Mouse (Mus musculus): ENCODE results near the gene Capn9.

Gene Capn9

DNA sequence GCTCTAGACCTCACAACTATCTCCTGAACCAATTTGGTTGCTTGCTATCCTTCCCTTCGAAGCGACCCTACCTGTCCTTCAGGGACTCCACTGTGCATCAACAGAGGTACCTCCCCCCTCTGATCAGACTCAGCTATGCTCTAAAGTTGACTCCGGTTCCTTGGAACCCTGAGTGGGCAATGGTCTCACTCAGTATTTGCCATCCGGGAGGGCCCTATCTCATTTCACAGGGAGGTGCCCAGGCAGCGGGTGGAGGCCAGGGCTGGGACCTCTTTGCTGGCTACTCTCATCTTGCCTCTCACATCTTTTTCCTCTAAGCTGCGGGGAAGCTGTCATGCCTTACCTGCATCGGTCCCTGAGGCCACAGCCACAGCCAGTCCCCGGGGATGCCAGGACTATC, at the start of gene Capn9:
Gene Capn9, plus strand, starts transcription at position 301 of the 400 bp plus-strand sequence.
- no peak for DNase-seq

DNA sequence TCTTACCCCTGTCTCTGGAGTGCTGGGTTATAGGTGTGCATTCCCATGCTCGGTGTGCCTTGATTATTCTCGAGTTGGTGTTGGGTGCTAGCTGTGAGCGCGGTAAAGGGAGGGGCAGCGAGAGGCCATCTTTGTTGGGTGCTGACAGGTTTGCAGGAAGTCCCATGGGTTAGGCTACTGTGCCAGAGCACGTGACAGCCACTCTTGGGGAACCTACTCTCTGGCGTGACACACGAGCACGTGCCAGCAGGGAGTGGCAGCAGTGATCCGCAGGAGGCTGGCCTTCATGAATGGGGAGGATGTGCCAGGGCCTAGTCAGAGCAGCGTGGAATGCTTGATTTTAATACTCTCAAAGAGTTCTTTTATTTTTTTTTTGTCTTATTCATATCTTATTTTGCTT, 49.6 kb upstream of the Capn9 start:
- DNase-seq = no peak

DNA sequence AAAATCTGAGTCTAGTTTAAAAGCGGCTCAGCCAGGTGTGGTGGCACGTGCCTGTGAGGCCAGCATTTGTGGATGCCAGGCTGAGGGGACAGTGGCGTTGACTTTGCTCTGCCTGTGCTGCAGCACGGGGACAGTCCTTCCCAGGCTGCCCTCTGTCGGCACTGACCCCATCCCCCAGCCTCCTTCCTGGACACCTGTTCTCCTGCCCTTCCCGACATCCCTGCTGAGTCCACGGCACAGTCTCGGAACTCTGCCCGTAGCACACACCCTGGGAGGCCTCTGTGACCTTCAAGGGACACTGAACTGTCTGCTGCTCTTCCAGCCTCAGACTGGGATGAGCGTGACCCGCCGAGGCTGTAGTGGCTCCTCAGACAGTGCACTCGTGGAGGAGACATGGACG, 45.8 kb upstream of the Capn9 start:
- DNase-seq = peak; percentile 84 to 89

GRCm38 (mm10) chr8:124530556-124530955, 45.4 kb upstream of the Capn9 start:
- peak; percentile 48 to 60 for DNase-seq

DNA sequence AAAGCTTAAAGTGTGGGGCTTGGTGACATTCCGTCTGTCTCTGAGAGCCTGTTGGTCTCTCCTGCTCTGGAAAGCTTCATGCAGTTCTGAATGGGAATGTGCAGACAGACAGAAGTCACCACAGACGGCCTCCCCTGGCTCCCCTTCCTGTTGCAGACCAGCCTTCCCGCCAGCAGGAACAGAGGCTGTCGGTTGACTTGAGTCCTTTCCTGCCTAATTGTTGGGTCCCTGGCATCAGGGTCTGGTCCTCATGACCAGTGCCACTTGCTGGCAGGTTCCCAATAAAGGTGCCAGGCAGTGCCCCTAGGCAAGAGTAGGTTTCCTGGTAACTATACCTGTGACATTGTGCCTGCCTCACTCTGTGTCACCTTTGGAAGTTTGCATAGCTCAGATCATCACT, 44.9 kb upstream of the Capn9 start:
- DNase-seq = peak in 1 of 2 experiments; percentile 39

DNA sequence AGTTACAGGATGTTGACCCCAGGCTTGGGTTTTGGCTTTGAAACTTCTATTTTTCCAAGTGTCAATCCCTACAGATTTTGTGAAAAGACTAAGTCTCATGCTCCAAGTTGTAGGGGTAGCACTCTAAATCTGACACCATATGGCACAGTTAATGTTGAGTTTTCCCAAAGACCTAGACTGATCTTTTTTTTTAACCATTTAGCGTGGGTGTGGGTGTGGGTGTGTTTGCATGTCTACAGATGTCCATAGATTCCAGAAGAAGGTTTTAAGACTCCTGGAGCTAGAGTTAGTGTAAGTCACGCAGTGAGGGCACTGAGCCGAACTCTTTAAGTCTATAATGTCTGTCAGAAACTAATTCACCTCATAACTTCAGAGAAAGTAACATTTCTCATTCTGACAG, 43.3 kb upstream of the Capn9 start:
- no peak for DNase-seq

DNA sequence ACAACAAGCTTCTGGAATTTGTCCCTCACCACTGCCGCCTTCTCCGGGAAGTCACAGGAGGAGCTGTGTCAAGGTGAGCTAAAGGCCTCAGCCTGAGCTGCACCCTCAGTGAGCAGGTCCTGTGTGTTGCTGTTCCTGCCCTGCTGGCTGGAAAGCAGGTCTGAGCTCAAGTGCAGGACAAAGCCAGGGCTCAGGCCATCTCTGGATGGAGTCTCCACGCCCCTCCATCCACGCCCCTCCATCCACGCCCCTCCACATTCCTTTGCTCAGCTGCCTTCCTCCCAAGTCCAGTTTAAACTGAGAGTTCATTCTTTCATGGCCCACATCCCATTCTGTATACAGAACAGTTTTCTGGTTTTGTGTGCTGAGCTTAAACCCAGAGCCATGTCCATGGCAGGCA, 40.5 kb upstream of the Capn9 start:
- DNase-seq = no peak

DNA sequence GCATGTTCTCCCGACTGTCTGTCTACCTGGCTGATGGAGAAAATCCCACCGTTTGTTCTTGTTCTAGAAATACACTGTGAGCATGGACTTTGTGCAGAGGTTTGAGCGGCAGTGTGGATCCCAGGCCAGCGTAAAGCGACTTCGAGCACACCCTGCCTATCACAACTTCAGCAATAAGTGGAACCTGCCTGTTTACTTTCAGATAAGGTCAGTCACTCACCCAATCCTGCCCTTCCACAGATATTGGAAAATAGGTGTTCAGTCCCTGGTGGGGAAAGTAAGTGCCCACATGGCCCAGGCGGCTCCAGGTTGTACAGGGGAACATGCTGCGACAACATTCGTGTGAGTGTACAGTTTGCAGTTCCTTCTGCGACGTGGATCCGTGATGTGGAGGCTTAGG, 35.0 kb upstream of the Capn9 start:
- DNase-seq = no peak

GRCm38 (mm10) chr8:124542001-124542400, 33.9 kb upstream of the Capn9 start:
- DNase-seq = peak; percentile 71 to 82

DNA sequence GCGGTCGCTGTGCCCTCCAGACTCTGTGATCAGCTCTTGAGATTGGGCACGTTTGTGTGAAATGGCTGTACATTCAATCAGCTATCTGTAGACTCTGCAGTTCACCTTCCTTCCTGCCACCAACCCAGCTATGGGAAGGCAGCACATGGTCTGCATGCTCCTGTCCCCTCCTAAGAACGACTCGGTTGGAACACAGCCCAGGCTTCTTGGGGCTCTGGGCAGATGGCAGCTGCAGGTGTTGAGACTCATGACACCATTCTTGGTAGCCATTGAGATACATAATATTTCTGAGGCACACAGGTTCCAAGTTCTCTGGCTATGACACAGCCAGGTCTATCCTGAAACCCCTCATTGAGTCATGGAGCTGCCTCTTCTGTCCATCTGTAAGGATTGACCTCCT, 32.6 kb upstream of the Capn9 start:
- peak; percentile 31 to 43 for DNase-seq

DNA sequence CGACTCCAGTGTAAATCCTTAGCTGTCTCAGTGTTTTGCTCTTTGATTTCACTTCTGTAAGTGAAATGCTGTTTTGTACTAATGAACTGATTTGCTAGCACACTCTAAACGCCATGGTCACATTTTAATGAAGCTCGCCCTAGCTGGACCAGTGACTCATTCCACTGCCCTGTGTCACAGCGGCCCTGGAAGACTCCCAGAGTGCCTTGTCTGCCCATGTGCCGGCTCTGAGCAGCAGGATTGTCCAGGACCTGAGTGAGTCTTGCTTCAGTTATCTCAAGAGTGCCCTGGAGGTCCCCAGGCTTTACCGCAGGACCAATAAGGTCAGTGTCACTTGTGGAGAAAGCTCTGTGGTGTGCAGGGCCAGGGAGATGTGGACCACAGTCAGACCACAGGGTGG, 29.5 kb upstream of the Capn9 start:
- no peak for DNase-seq

GRCm38 (mm10) chr8:124546815-124547214, 29.1 kb upstream of the Capn9 start:
- DNase-seq = no peak

- DNase-seq = no peak
These were observed 28.6 kb upstream of the Capn9 start for GRCm38 (mm10) chr8:124547269-124547668.

GRCm38 (mm10) chr8:124548187-124548586, 27.7 kb upstream of the Capn9 start:
- no peak for DNase-seq

DNA sequence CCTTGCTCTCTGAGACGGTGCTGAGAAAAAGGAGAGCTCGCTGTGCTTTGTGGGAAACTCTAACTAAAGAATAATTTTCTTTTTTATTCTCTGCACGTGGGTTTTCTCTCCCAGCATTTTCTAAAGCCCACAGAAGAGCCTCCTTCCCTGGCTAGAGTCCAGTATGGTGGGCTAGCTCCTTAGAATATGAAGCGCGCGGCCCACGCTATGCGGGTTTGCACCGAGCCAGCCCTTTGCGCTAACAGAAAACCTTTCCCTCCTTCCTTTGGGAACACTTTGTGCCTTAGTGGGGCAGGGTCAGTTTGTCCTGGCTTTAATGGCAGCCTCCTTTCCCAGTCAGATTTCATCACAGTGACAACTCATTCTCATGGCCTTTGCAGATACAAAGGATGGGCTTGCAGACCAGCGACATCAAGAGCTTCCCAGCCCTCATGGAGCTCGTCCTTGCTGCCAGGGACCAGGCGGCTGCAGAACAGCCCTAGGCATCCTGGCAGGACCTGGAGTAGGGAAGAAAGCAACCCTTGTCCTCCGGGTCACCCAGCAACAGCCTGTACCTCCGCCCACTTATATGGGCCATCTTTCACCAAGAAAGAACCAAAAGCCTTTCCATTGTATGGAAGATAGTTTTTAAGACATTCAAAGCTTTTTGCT, 24.8 kb upstream of the Capn9 start:
- no peak for DNase-seq

GRCm38 (mm10) chr8:124555113-124555750, 20.7 kb upstream of the Capn9 start:
- no peak for DNase-seq

GRCm38 (mm10) chr8:124556164-124556563, 19.7 kb upstream of the Capn9 start:
- DNase-seq = no peak

- peak; percentile 48 to 58 for DNase-seq
These were observed 19.3 kb upstream of the Capn9 start for GRCm38 (mm10) chr8:124556658-124557057.

- peak; percentile 61 to 73 for DNase-seq
These were observed 18.4 kb upstream of the Capn9 start for GRCm38 (mm10) chr8:124557476-124557875.

- DNase-seq = no peak
These were observed 8.8 kb upstream of the Capn9 start for GRCm38 (mm10) chr8:124567126-124567525.

DNA sequence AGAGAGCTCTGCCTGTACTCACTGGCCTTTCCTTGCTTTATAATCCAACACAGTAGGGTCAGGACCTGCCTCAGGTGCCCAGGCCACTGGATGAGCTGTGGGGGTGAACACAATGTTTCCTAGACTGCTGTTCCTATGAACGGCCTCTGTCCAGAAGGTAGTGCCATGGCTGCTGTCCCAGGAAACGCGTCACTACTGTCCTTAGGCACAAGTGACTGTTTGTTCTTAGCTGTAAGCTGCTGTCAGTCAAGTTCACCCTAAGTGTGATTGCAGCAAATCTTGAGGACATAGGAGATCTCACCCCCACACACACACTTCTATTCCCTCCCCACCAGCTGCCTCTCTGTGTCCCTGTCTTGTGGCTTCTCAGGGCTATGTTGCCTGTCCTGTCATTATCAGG, 8.3 kb upstream of the Capn9 start:
- no peak for DNase-seq

DNA sequence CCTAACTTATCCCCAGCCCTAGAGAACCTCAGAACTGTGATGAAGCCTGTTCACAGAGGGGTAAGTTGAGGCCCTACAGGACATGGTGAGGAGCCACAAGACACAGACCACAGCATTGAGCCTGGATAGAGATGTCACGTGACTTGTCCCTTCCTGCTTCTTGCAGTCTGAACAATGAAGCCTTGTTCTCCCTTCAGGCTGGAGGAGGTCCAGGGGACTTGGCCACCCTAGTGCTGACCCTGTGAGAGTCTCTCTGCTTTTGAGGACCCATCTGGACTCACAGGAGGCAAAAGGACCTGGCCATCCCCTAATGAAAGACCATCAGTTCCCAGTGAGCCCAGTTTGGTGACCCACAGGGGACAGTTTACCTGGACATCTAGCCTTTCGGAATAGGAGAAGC, 6.8 kb upstream of the Capn9 start:
- DNase-seq = no peak

GRCm38 (mm10) chr8:124569593-124569992, 6.3 kb upstream of the Capn9 start, which contains the start of gene Agt:
Agt (minus strand) TSS chr8:124569706.
- DNase-seq = peak; percentile 60 to 62

DNA sequence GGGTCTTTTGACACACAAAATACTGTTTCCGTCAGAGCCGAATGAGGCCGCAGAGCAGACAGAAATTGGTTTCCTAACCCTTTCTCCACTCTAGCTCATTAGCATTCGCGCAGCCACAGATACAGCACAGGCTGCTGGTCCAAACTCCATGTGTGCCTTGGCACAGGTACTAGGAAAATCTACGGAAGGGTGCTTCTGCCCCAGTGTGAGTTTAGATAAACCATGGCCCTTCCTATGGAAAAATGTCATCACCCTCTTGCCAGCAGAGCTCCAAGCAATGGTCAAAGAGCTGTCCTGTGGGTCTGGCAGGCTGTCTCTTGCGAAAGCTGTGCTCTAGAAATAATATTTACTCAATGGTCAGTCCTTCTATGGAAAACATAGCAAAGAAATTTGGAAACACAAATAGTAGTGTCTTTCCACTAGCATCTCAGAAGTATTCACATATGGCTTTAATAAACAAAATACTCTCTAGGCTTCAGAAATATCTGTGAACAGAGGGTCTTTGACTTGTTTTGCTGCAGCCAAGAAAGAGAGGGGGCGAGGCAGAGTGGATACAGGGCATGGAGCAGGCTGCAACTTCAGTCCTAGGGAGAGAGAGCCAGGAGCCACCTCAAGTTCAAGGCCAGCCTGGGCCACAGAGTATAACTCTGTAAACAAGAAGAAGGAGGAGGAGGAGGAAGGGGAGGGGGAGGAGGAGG, 4.0 kb upstream of the Capn9 start:
- no peak for DNase-seq

Data from cerebellum, adult 18-20 months (tissue).